Mouse (Mus musculus): ENCODE measurements around the gene Blmh. TPM values are rescaled to one million over a fixed set of nuclear protein-coding genes. Genes with fewer than 3 reads are reported as not detected.
A peak's percentile ranks its signal among the peaks of the same experiment; 100 is the strongest.

Gene Blmh
- polyA plus RNA-seq, 1 experiment from 2014 or later: 151 TPM

DNA sequence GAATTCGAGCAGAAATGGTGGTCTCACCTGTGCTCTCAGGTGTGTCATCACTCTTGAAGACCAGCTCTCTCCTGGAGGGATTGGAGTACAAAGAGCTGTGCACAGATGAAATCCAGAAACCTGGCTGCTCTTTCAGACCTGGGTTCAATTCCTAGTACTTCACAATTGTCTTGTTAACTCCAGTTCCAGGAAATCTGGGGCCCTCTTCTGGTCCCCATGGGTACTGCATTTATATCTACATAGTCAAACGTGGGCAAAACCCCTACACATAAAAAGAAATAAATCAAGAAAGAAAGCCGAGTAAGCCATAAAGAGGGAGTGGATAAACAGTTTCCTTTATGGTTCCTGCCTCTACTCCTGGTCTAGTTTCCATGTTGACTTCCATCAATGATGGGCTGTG, 8.6 kb downstream of the Blmh start:
- H3K4me3 ChIP-seq: no peak overlapping the region
- ATAC-seq (replicated peaks): no peak
- no peaks in the 10 kb centered on the region for H3K36me3 ChIP-seq (replicated peaks)
- H3K9me3 ChIP-seq: no peaks in the 10 kb centered on the region
- H3K9ac ChIP-seq: no peak overlapping the region
- no peaks in the 10 kb centered on the region for H3K27me3 ChIP-seq (replicated peaks)
- H3K27ac ChIP-seq: no peak overlapping the region
- no peaks in the 10 kb centered on the region for H3K4me1 ChIP-seq
- WGBS: 66% methylated on average over 3 of the region's 3 CpGs
- H3K4me2 ChIP-seq: no peak overlapping the region

DNA sequence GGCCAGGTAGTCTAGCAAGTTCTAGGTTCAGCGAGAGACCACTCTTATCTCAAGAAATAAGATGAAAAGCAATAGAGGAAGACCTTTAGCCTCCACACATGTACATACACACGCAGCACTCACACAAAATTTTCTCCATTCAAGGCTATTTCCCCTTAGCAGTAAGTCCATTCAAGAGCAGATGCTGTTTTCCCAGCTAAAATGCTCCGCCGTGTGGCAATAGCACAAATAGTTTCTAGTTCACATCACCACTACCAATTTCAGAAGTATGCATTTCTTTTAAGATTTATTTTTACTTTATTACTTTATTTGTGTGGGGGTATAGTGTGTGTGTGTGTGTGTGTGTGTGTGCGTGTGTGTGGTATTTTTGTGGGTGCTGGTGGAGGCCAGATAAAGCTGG, 12.0 kb downstream of the Blmh start:
- ATAC-seq (replicated peaks): no peak
- no peaks in the 10 kb centered on the region for H3K36me3 ChIP-seq (replicated peaks)
- no peak overlapping the region for H3K4me2 ChIP-seq
- H3K27me3 ChIP-seq (replicated peaks): no peaks in the 10 kb centered on the region
- no peak overlapping the region for H3K27ac ChIP-seq
- H3K4me1 ChIP-seq: no peaks in the 10 kb centered on the region
- no peak overlapping the region for H3K4me3 ChIP-seq
- H3K9ac ChIP-seq: no peak overlapping the region
- H3K9me3 ChIP-seq: no peaks in the 10 kb centered on the region
- WGBS: 78% methylated on average over 5 of the region's 5 CpGs

DNA sequence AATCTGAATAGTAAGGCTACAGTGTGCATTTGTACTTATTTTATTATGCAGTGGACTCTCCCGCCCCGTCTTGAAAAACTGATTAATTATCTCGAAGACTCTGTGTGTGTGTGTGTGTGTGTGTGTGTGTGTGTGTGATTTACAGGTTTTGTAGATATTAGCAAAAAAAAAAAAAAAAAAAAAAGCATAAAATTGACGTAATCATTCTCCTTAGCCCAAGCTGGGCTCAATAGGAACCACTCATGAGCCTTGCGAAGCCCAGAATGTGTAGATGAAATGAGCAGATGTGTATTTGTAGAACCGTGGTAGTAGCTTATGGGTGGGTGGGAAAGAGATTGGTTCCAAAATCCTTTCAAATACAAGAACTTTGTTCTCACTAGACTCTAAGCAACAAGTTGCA, 20.2 kb downstream of the Blmh start:
- WGBS: 66% methylated on average over 6 of the region's 6 CpGs
- Histone ChIP-seq H3K27me3 (replicated peaks) (no peaks in the 10 kb centered on the region), H3K36me3 (replicated peaks) (no peaks in the 10 kb centered on the region), H3K4me3 (peak overlapping the region; percentile 82), H3K9ac (peak overlapping the region; percentile 80; the same call in 1 of the 2 replicates), H3K27ac (peak overlapping the region; percentile 81), H3K9me3 (no peaks in the 10 kb centered on the region), H3K4me2 (peak overlapping the region; percentile 63), H3K4me1 (peaks cover 14% of the 10 kb centered on the region)
- no peak for ATAC-seq (replicated peaks)

DNA sequence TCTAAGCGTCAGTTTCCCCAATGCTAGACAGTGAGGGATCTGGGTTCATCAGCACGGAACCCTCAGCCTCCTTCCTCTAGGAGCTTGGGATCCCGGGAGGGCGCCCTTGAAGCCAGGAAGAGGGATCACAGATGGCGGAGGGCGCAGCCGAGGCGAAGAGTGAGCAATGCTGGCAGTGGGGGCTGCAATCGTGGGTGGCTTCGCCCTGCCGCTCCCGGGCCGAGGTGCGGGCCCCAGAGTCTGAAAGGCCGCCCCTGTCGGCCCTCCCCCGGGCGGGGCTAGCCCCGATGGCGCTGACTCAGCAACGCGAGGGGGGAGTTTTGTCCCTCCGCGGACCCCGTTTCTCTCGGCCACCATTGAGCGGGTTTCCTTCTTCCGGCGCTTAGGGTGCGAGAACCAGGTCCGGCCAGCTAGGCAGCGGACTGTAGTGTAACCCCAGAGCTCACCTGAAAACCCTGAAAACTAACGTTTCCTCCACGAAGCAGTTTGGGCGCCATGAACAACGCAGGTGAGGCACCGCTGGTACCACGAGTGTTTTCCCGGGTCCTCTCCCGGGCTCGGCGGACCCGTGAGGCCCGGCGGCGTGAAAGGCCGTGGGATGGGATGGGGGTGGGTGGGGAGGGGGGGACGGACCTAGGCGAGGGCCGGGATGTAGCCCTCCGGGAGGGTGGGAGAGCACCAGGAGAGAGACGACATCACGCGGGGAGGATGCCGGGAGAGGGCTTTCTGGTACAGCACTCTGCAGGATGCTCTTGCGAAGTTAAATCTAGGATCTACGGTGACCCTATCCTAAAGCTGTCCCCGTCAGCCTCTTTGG, 21.0 kb downstream of the Blmh start:
- Histone ChIP-seq H3K27ac (peak overlapping the region; percentile 81), H3K4me1 (peaks cover 14% of the 10 kb centered on the region), H3K36me3 (replicated peaks) (no peaks in the 10 kb centered on the region), H3K4me3 (peak overlapping the region; percentile 82), H3K27me3 (replicated peaks) (no peaks in the 10 kb centered on the region), H3K9ac (peak overlapping the region; percentile 80), H3K4me2 (peak overlapping the region; percentile 63), H3K9me3 (no peaks in the 10 kb centered on the region)
- under 1% methylated on average over 58 of the region's 58 CpGs for WGBS
- peak; percentile 95 for ATAC-seq (replicated peaks)

DNA sequence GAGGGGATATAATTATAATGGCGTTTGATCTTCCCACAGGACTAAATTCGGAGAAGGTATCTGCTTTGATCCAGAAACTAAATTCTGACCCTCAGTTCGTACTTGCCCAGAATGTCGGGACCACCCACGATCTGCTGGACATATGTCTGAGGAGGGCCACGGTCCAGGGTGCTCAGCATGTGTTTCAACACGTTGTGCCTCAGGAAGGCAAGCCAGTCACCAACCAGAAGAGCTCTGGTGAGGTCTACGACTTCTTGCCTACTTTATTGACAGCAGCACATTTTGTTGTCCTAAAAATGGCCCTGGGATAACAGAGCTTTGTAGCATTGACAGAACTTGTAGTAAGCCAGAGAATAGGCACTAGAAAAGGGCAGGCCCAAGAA, 21.6 kb downstream of the Blmh start:
- H3K4me3 ChIP-seq: peak overlapping the region; percentile 82
- no peaks in the 10 kb centered on the region for H3K9me3 ChIP-seq
- no peaks in the 10 kb centered on the region for H3K27me3 ChIP-seq (replicated peaks)
- peaks cover 14% of the 10 kb centered on the region for H3K4me1 ChIP-seq
- H3K9ac ChIP-seq: peak overlapping the region; percentile 80
- no peak; the same call in 1 of the 2 replicates for ATAC-seq (replicated peaks)
- no peak overlapping the region for H3K27ac ChIP-seq
- 5% methylated on average over 8 of the region's 8 CpGs for WGBS
- peaks cover 5% of the 10 kb centered on the region for H3K36me3 ChIP-seq (replicated peaks)
- peak overlapping the region; percentile 63 for H3K4me2 ChIP-seq

GRCm38 (mm10) chr11:76953536-76953935, 28.9 kb downstream of the Blmh start:
- no peak overlapping the region for H3K9ac ChIP-seq
- 97% methylated on average over 2 of the region's 2 CpGs for WGBS
- no peaks in the 10 kb centered on the region for H3K9me3 ChIP-seq
- H3K36me3 ChIP-seq (replicated peaks): peaks cover 43% of the 10 kb centered on the region
- no peak overlapping the region for H3K27ac ChIP-seq
- H3K27me3 ChIP-seq (replicated peaks): no peaks in the 10 kb centered on the region
- H3K4me3 ChIP-seq: no peak overlapping the region
- no peak overlapping the region for H3K4me2 ChIP-seq
- ATAC-seq (replicated peaks): no peak
- no peaks in the 10 kb centered on the region for H3K4me1 ChIP-seq

- WGBS: 97% methylated on average over 3 of the region's 3 CpGs
- H3K4me2 ChIP-seq: no peak overlapping the region
- no peak overlapping the region for H3K4me3 ChIP-seq
- no peaks in the 10 kb centered on the region for H3K9me3 ChIP-seq
- no peaks in the 10 kb centered on the region for H3K4me1 ChIP-seq
- H3K36me3 ChIP-seq (replicated peaks): peaks cover 56% of the 10 kb centered on the region
- no peaks in the 10 kb centered on the region for H3K27me3 ChIP-seq (replicated peaks)
- no peak overlapping the region for H3K9ac ChIP-seq
- no peak overlapping the region for H3K27ac ChIP-seq
- no peak for ATAC-seq (replicated peaks)
These were observed 41.1 kb downstream of the Blmh start for GRCm38 (mm10) chr11:76965703-76966102.

- H3K27ac ChIP-seq: no peak overlapping the region
- H3K4me1 ChIP-seq: no peaks in the 10 kb centered on the region
- no peaks in the 10 kb centered on the region for H3K27me3 ChIP-seq (replicated peaks)
- H3K9ac ChIP-seq: no peak overlapping the region
- H3K9me3 ChIP-seq: no peaks in the 10 kb centered on the region
- WGBS: 94% methylated on average over 2 of the region's 2 CpGs
- no peak for ATAC-seq (replicated peaks)
- no peak overlapping the region for H3K4me3 ChIP-seq
- no peak overlapping the region for H3K4me2 ChIP-seq
- peaks cover 61% of the 10 kb centered on the region for H3K36me3 ChIP-seq (replicated peaks)
These were observed 45.7 kb downstream of the Blmh start for GRCm38 (mm10) chr11:76970328-76970727.

- 88% methylated on average over 7 of the region's 7 CpGs for WGBS
These were observed 50.2 kb downstream of the Blmh start for GRCm38 (mm10) chr11:76974680-76975319.

GRCm38 (mm10) chr11:76981570-76982141, 57.0 kb downstream of the Blmh start:
- WGBS: 88% methylated on average over 5 of the region's 5 CpGs
- Histone ChIP-seq H3K4me2 (no peak overlapping the region), H3K27me3 (replicated peaks) (no peaks in the 10 kb centered on the region), H3K36me3 (replicated peaks) (peaks cover 21% of the 10 kb centered on the region), H3K27ac (no peak overlapping the region), H3K9me3 (no peaks in the 10 kb centered on the region), H3K4me3 (no peak overlapping the region), H3K9ac (no peak overlapping the region), H3K4me1 (no peaks in the 10 kb centered on the region)
- ATAC-seq (replicated peaks): no peak

More at GRCm38 (mm10) chr11:76974680-76975319, 50.2 kb downstream of the Blmh start:
- H3K4me1 ChIP-seq: no peaks in the 10 kb centered on the region
- no peak overlapping the region for H3K9ac ChIP-seq
- H3K27ac ChIP-seq: no peak overlapping the region
- H3K4me3 ChIP-seq: no peak overlapping the region
- ATAC-seq (replicated peaks): no peak
- H3K9me3 ChIP-seq: no peaks in the 10 kb centered on the region
- no peak overlapping the region for H3K4me2 ChIP-seq
- H3K27me3 ChIP-seq (replicated peaks): no peaks in the 10 kb centered on the region
- H3K36me3 ChIP-seq (replicated peaks): peaks cover 38% of the 10 kb centered on the region

- H3K9ac ChIP-seq: no peak overlapping the region
- no peak for ATAC-seq (replicated peaks)
- H3K4me1 ChIP-seq: no peaks in the 10 kb centered on the region
- H3K36me3 ChIP-seq (replicated peaks): peaks cover 26% of the 10 kb centered on the region
- H3K4me2 ChIP-seq: no peak overlapping the region
- no peak overlapping the region for H3K4me3 ChIP-seq
- H3K27me3 ChIP-seq (replicated peaks): no peaks in the 10 kb centered on the region
- H3K9me3 ChIP-seq: no peaks in the 10 kb centered on the region
- H3K27ac ChIP-seq: no peak overlapping the region
- WGBS: 94% methylated on average over 4 of the region's 4 CpGs
These were observed 57.8 kb downstream of the Blmh start for GRCm38 (mm10) chr11:76982415-76982814.

DNA sequence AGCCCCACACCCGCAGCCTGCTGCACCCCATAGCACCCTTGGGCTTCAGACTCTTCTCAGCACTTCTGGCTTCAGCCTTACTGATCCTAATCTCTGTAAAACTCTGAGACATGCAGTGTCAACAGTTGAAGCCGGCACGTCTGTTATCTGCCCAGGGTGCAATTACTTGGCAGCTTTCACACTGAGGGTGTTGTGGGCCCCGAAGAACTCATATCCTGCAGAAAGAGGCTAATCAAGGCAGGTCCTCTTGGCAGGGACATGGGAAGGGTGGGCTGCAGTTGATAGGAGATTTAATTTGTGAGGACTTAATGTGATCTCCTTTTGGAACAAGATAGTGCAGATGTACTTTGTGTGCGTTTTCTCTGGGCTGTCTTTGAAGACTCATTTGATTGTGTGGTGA, 59.0 kb downstream of the Blmh start:
- H3K36me3 ChIP-seq (replicated peaks): peaks cover 26% of the 10 kb centered on the region
- no peaks in the 10 kb centered on the region for H3K27me3 ChIP-seq (replicated peaks)
- H3K4me3 ChIP-seq: no peak overlapping the region
- H3K4me1 ChIP-seq: no peaks in the 10 kb centered on the region
- ATAC-seq (replicated peaks): no peak
- WGBS: 86% methylated on average over 5 of the region's 5 CpGs
- H3K4me2 ChIP-seq: no peak overlapping the region
- H3K9ac ChIP-seq: no peak overlapping the region
- no peak overlapping the region for H3K27ac ChIP-seq
- no peaks in the 10 kb centered on the region for H3K9me3 ChIP-seq
